Mouse (Mus musculus) hindbrain, embryonic 13.5 days (tissue): ENCODE measurements around the gene Ogdhl. TPM values are rescaled to one million over a fixed set of nuclear protein-coding genes. Genes with fewer than 3 reads are reported as not detected.
A peak's percentile ranks its signal among the peaks of the same experiment; 100 is the strongest.
"Not testable (repeated sequence)": the region's sequence is repeated elsewhere in the genome, so short reads cannot be mapped to it uniquely, and the experiment has no call there.

Experiments
- ATAC-seq: fragments of 200-750 bp; cut with Nextera tagmentation; 2 replicates; pipeline ENCODE4 v1.8.0; 2017; ENCODE audit warnings: moderate TSS enrichment; ENCODE audit not compliant: low FRiP score
- H3K27ac ChIP-seq: fragments of 300-500 bp; sonication (generic); 2 replicates; pipeline ENCODE4 v1.5.1; 2015; ENCODE audit warnings: inconsistent platforms, mild to moderate bottlenecking, moderate library complexity
- H3K27me3 ChIP-seq: fragments of 300-500 bp; sonication (generic); 2 replicates; pipeline ENCODE4 v1.6.1; 2015; ENCODE audit warnings: mild to moderate bottlenecking, inconsistent platforms
- H3K36me3 ChIP-seq: fragments of 300-500 bp; sonication (generic); 2 replicates; pipeline ENCODE4 v1.6.1; 2015; ENCODE audit warnings: mild to moderate bottlenecking, inconsistent platforms
- H3K4me1 ChIP-seq: fragments of 300-500 bp; sonication (generic); replicated peaks from 2 replicates; pipeline ENCODE4 v1.6.1; 2015; ENCODE audit warnings: inconsistent platforms
- H3K4me2 ChIP-seq: fragments of 300-500 bp; sonication (generic); 2 replicates; pipeline ENCODE4 v1.6.1; 2015; ENCODE audit warnings: inconsistent platforms, mild to moderate bottlenecking, moderate library complexity
- H3K4me3 ChIP-seq: fragments of 300-500 bp; sonication (generic); 2 replicates; pipeline ENCODE4 v1.5.1; 2015; ENCODE audit warnings: mild to moderate bottlenecking, inconsistent platforms
- H3K9ac ChIP-seq: fragments of 300-500 bp; sonication (generic); 2 replicates; pipeline ENCODE4 v1.6.1; 2015; ENCODE audit warnings: mild to moderate bottlenecking, inconsistent platforms
- H3K9me3 ChIP-seq: fragments of 300-500 bp; sonication (generic); 2 replicates; pipeline ENCODE4 v1.6.1; 2016; ENCODE audit warnings: inconsistent platforms
- WGBS: fragments of 180-500 bp; shearing (Covaris S2); methylation state at CpG from one replicate; pipeline ENCODE4 v1.1.7; 2015; 5-methylcytosine and 5-hydroxymethylcytosine counted together
- polyA plus RNA-seq: library from polyadenylated mRNA; unstranded; fragments of >200 nt; fragmentation: Nextera tagmentation; extraction: Ambion mirVana; gene quantifications from 2 replicates; pipeline ENCODE4 v1.2.1, GENCODE M21; 2015

The Ogdhl gene
- polyA plus RNA-seq, 1 experiment from 2014 or later: 21.8 TPM

DNA sequence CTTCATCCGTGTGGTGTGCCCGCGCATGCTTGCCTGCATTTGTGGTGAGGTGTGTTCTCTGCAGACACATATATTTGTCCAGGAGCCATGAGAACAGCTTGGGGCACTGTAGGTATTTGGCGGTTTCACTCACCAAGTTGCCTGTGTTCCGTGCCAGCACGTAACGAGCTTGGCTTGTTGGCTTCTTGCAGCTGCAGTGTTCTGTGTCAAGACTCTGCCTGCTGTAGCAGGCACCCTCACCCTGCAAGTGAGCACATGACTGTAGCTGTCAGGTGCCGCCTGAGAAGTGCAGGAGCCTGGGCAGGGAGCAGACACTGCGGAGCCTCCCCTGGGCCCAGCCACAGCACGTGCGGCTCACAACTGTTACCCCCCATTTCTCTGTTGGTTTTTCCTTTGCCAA is 14.7 kb downstream of the Ogdhl start:
- H3K36me3 ChIP-seq: peaks cover 74% of the 10 kb centered on the region
- H3K4me1 ChIP-seq: peaks cover 17% of the 10 kb centered on the region
- no peak overlapping the region for H3K27ac ChIP-seq
- ATAC-seq: no peak
- no peak overlapping the region for H3K9ac ChIP-seq
- 79% methylated on average over 11 of the region's 11 CpGs for WGBS
- H3K27me3 ChIP-seq: no peaks in the 10 kb centered on the region
- no peak overlapping the region for H3K4me2 ChIP-seq
- no peak overlapping the region for H3K4me3 ChIP-seq
- no peaks in the 10 kb centered on the region for H3K9me3 ChIP-seq

DNA sequence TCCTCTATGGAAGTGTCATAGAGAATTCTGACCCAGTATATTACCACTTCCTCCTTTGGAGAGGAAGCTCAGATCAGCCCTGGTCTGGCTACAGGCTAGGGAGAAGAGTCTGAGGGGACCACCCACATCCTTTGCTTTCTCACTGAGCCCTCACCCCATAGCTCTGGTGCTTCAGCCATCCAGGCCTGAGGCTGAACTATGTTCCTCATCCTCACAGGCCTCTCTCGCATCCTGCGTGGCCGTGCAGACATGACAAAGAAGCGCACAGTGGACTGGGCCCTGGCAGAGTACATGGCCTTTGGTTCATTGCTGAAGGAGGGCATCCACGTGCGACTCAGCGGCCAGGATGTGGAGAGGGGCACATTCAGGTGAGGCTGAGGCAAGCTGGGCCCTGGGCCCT is 20.0 kb downstream of the Ogdhl start:
- ATAC-seq: no peak
- no peak overlapping the region for H3K4me2 ChIP-seq
- WGBS: 98% methylated on average over 7 of the region's 7 CpGs
- H3K27me3 ChIP-seq: no peaks in the 10 kb centered on the region
- H3K27ac ChIP-seq: no peak overlapping the region
- H3K4me1 ChIP-seq: peaks cover 3% of the 10 kb centered on the region; the same call in 1 of the 2 replicates
- H3K4me3 ChIP-seq: no peak overlapping the region
- H3K9me3 ChIP-seq: no peaks in the 10 kb centered on the region
- peaks cover 95% of the 10 kb centered on the region for H3K36me3 ChIP-seq
- H3K9ac ChIP-seq: no peak overlapping the region

DNA sequence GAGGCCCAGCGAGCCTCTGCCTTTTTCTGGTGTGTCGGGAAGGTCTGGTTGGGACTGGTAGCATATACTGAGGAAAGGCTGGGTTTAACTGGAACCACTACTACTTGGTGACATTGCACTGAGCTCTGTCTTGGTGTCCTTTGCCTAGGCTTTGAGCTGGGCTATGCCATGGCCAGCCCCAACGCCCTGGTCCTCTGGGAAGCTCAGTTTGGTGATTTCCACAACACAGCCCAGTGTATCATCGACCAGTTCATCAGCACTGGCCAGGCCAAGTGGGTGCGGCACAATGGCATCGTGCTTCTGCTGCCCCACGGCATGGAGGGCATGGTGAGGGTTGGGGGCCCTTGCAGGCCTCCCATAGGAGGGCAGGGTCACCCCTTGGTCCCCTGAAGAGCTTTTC is 22.4 kb downstream of the Ogdhl start:
- no peak overlapping the region for H3K27ac ChIP-seq
- H3K4me1 ChIP-seq: no peaks in the 10 kb centered on the region
- no peak overlapping the region for H3K9ac ChIP-seq
- no peak overlapping the region for H3K4me3 ChIP-seq
- H3K27me3 ChIP-seq: no peaks in the 10 kb centered on the region
- 96% methylated on average over 7 of the region's 7 CpGs for WGBS
- H3K9me3 ChIP-seq: no peaks in the 10 kb centered on the region
- ATAC-seq: no peak
- H3K4me2 ChIP-seq: no peak overlapping the region
- peaks cover 91% of the 10 kb centered on the region for H3K36me3 ChIP-seq

- Histone ChIP-seq H3K36me3 (peaks cover 86% of the 10 kb centered on the region), H3K9ac (no peak overlapping the region), H3K4me2 (no peak overlapping the region), H3K9me3 (no peaks in the 10 kb centered on the region), H3K4me1 (no peaks in the 10 kb centered on the region), H3K27ac (no peak overlapping the region), H3K4me3 (no peak overlapping the region), H3K27me3 (no peaks in the 10 kb centered on the region)
- 85% methylated on average over 9 of the region's 10 CpGs for WGBS
- no peak for ATAC-seq
These were observed 22.9 kb downstream of the Ogdhl start for GRCm38 (mm10) chr14:32344694-32345093.

DNA sequence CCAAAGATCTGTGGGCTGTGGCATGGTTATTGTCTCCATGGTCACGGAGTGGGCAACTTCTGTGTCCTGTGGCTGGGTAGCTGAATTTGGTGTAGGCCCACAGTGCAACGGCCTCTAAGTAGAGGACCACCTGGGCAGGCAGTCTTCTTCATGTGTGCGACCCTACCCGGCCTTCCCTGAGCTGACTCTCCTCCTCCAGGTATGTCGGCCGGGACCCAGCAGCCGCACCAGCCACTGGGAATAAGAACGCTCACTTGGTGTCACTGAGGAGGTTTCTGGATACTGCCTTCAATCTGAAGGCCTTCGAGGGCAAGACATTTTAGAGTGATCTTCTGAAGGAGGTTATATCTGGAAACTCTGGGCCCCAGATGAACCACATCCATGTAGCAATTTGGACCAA is 25.5 kb downstream of the Ogdhl start:
- Histone ChIP-seq H3K27me3 (no peaks in the 10 kb centered on the region), H3K9me3 (no peaks in the 10 kb centered on the region), H3K27ac (no peak overlapping the region), H3K4me3 (no peak overlapping the region), H3K4me2 (no peak overlapping the region), H3K9ac (no peak overlapping the region), H3K4me1 (no peaks in the 10 kb centered on the region), H3K36me3 (peaks cover 60% of the 10 kb centered on the region)
- ATAC-seq: no peak
- 95% methylated on average over 9 of the region's 9 CpGs for WGBS

DNA sequence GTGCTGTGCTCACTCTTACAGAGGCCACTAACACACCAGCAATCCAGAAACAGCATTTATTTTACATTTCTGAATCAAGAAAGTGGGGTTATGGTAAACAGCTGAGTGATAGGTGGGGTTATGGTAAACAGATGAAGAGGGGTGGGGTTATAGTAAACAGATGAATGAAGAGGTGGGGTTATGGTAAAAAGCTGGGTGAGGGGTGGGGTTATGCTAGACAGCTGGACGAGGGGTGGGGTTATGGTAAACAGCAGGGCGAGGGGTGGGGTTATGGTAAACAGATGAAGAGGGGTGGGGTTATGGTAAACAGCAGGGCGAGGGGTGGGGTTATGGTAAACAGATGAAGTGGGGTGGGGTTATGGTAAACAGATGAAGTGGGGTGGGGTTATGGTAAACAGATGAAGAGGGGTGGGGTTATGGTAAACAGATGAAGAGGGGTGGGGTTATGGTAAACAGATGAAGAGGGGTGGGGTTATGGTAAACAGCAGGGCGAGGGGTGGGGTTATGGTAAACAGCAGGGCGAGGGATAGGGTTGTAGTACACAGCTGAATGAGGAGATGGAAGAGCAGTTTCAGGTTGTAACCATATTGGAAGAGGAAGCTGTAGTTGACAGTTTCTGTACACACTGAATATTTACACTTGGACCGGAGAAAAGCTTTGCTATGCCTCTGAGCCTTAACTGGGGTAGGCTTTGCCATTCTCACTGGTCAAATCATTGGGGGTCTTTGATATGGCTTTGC is 29.5 kb downstream of the Ogdhl start:
- not testable (repeated sequence) for H3K27me3 ChIP-seq, H3K27ac ChIP-seq, H3K4me3 ChIP-seq, H3K9me3 ChIP-seq, H3K9ac ChIP-seq, H3K4me2 ChIP-seq, H3K4me1 ChIP-seq, ATAC-seq
- H3K36me3 ChIP-seq: peaks cover 22% of the 10 kb centered on the region
- 33% methylated on average over 6 of the region's 6 CpGs for WGBS

GRCm38 (mm10) chr14:32364359-32364758 is 42.5 kb downstream of the Ogdhl start:
- no peaks in the 10 kb centered on the region for H3K4me1 ChIP-seq
- no peaks in the 10 kb centered on the region for H3K36me3 ChIP-seq
- WGBS: 56% methylated on average over 7 of the region's 7 CpGs
- no peak overlapping the region for H3K4me2 ChIP-seq
- H3K27me3 ChIP-seq: no peaks in the 10 kb centered on the region
- H3K9me3 ChIP-seq: peaks cover under 1% of the 10 kb centered on the region; the same call in 1 of the 2 replicates
- no peak overlapping the region for H3K4me3 ChIP-seq
- no peak overlapping the region for H3K27ac ChIP-seq
- no peak overlapping the region for H3K9ac ChIP-seq
- ATAC-seq: no peak

DNA sequence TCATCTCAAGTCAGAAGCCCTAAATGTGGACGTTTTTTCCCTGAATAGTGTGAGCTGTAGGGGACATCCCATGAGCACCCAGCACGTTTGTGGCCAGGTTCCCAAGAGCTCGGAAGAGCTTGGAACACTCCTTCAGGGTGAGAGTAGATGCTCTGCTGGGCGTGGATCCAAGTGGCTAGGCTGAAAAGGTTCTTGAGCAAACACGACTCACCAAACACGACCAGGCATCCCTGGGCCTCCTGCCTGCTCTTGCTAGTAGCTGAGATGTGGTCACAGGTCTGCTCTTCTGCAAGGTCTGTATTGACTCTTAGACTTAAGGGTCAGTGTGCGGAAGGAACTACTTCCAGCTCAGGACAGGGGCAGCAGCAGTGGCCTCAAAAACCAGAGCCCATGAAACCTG is 47.9 kb downstream of the Ogdhl start:
- Histone ChIP-seq H3K36me3 (no peaks in the 10 kb centered on the region), H3K9me3 (no peaks in the 10 kb centered on the region), H3K27me3 (no peaks in the 10 kb centered on the region), H3K4me1 (no peaks in the 10 kb centered on the region), H3K27ac (no peak overlapping the region), H3K9ac (no peak overlapping the region), H3K4me3 (no peak overlapping the region), H3K4me2 (no peak overlapping the region)
- WGBS: 80% methylated on average over 7 of the region's 7 CpGs
- ATAC-seq: no peak

DNA sequence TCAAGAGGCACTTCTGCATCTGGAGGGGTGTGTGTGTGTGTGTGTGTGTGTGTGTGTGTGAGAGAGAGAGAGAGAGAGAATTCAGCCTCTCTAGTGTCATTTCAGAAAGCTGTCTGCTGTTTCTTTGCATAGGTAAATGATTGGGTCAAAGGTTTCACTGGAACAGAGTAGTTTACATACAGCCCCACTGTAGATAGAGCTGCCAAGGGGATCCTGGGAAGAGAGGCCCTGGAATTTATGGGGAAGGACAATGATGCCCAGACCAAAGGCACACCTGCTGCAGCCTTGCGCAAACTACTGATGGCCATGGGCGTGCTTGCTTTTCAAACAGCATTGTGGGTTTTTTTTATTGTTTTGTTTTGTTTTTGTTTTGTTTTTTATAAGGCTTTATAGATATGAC is 50.7 kb downstream of the Ogdhl start:
- ATAC-seq: no peak
- Histone ChIP-seq H3K4me3 (no peak overlapping the region), H3K4me1 (no peaks in the 10 kb centered on the region), H3K9ac (no peak overlapping the region), H3K4me2 (no peak overlapping the region), H3K9me3 (no peaks in the 10 kb centered on the region), H3K36me3 (no peaks in the 10 kb centered on the region), H3K27me3 (no peaks in the 10 kb centered on the region), H3K27ac (no peak overlapping the region)
- WGBS: 91% methylated on average over 2 of the region's 2 CpGs

- peaks cover 28% of the 10 kb centered on the region for H3K4me1 ChIP-seq
- no peak overlapping the region for H3K9ac ChIP-seq
- no peaks in the 10 kb centered on the region for H3K36me3 ChIP-seq
- no peak overlapping the region for H3K4me3 ChIP-seq
- no peak for ATAC-seq
- H3K9me3 ChIP-seq: no peaks in the 10 kb centered on the region
- H3K27ac ChIP-seq: no peak overlapping the region
- H3K4me2 ChIP-seq: peak overlapping the region; percentile 35
- 8% methylated on average over 22 of the region's 22 CpGs for WGBS
- peaks cover 14% of the 10 kb centered on the region; the same call in 1 of the 2 replicates for H3K27me3 ChIP-seq
These were observed 57.7 kb downstream of the Ogdhl start for GRCm38 (mm10) chr14:32379395-32380098.

DNA sequence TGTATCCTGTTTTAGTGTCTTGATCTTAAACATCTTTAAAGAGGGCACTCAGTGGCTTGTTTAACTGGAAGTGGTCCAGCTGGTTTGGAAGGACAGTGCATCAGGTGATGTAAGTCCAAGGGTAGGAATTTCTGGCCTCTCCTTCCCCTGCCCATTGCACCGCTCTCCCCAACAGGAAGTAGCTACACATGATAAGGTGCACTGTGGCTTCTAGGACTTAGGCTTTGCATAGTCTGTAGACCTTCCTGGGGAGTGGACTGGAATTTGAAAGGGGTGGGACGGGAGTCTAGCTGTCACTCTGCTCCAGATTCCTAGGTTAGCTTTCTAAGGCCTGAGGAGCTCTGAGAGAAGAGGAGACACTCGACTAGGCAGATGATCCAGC is 58.3 kb downstream of the Ogdhl start:
- Histone ChIP-seq H3K9ac (no peak overlapping the region), H3K27ac (no peak overlapping the region), H3K9me3 (no peaks in the 10 kb centered on the region), H3K4me3 (no peak overlapping the region), H3K4me1 (peaks cover 28% of the 10 kb centered on the region), H3K36me3 (no peaks in the 10 kb centered on the region), H3K4me2 (no peak overlapping the region), H3K27me3 (peaks cover 14% of the 10 kb centered on the region; the same call in 1 of the 2 replicates)
- ATAC-seq: no peak
- 47% methylated on average over 3 of the region's 3 CpGs for WGBS

GRCm38 (mm10) chr14:32381066-32381465 is 59.2 kb downstream of the Ogdhl start:
- H3K4me2 ChIP-seq: no peak overlapping the region; the same call in 1 of the 2 replicates
- no peak overlapping the region for H3K27ac ChIP-seq
- no peak overlapping the region for H3K9ac ChIP-seq
- no peaks in the 10 kb centered on the region for H3K9me3 ChIP-seq
- no peak overlapping the region for H3K4me3 ChIP-seq
- H3K36me3 ChIP-seq: no peaks in the 10 kb centered on the region
- ATAC-seq: peak; percentile 49; the same call in 1 of the 2 replicates
- peaks cover 28% of the 10 kb centered on the region for H3K4me1 ChIP-seq
- H3K27me3 ChIP-seq: peaks cover 14% of the 10 kb centered on the region; the same call in 1 of the 2 replicates
- WGBS: 37% methylated on average over 7 of the region's 7 CpGs
